Mouse (Mus musculus) olfactory bulb, adult 2 months (tissue): ENCODE data around the gene Hdac4. TPM values are rescaled to one million over a fixed set of nuclear protein-coding genes. Genes with fewer than 3 reads are reported as not detected.

Experiments
- H3K27ac ChIP-seq: fragments of 200-500 bp; 2 replicates; pipeline ENCODE4 v1.5.1; 2012; ENCODE audit warnings: low read depth, low read length; ENCODE audit not compliant: insufficient read depth
- H3K4me1 ChIP-seq: fragments of 200-500 bp; 2 replicates; pipeline ENCODE4 v1.6.1; 2012; ENCODE audit warnings: low read length; ENCODE audit not compliant: control insufficient read depth, insufficient read depth
- H3K4me3 ChIP-seq: fragments of 200-500 bp; 2 replicates; pipeline ENCODE4 v1.5.1; 2012; ENCODE audit warnings: mild to moderate bottlenecking, low read depth, low read length, moderate library complexity; ENCODE audit not compliant: insufficient read depth
- CTCF ChIP-seq: fragments of 200-500 bp; IDR thresholded peaks from 2 replicates; pipeline ENCODE4 v1.5.1; 2012; ENCODE audit warnings: low read depth, mild to moderate bottlenecking, low read length, moderate library complexity; ENCODE audit not compliant: insufficient read depth
- POLR2A ChIP-seq: fragments of 200-500 bp; IDR thresholded peaks from 2 replicates; pipeline ENCODE4 v1.6.1; 2012; ENCODE audit warnings: mild to moderate bottlenecking, low read depth, low read length, moderate library complexity; ENCODE audit not compliant: insufficient read depth
- WGBS: fragments of 180-500 bp; shearing (Covaris S2); methylation state at CpG from one replicate; pipeline ENCODE4 v1.1.7; 2018; 5-methylcytosine and 5-hydroxymethylcytosine counted together
- polyA plus RNA-seq: library from polyadenylated mRNA; stranded (reverse); fragments of >200 nt; gene quantifications from 2 replicates; pipeline ENCODE4 v1.2.4, GENCODE M21; 2012; ENCODE audit warnings: low replicate concordance; ENCODE audit not compliant: missing spikeins, insufficient read depth, insufficient read length

The Hdac4 gene
- polyA plus RNA-seq, 1 experiment = not detected

DNA sequence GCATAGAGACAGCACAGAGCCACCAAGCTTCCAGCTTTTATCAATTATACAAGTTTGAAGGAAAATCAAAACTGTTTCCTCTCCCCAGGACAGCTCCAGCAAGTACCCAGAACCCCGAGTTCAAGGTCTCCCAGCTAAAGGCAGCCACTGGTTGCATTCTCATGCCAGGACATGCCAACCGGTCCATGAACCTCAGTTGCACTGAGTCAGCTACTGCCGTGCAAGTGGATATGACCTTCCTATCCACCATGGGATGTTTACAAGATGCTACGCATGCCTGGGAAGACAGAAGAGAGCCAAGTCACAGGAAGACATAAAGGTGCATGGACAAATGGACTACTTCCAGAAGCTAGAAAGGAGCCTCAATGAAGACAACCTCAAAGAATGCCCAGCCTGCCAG lies 56.5 kb downstream of the Hdac4 start:
- Histone ChIP-seq H3K4me3 (no peak overlapping the region), H3K4me1 (peaks cover 25% of the 10 kb centered on the region), H3K27ac (no peak overlapping the region)
- WGBS = 83% methylated on average over 4 of the region's 4 CpGs
- no peak for TF ChIP-seq CTCF
- TF ChIP-seq POLR2A = no peak

DNA sequence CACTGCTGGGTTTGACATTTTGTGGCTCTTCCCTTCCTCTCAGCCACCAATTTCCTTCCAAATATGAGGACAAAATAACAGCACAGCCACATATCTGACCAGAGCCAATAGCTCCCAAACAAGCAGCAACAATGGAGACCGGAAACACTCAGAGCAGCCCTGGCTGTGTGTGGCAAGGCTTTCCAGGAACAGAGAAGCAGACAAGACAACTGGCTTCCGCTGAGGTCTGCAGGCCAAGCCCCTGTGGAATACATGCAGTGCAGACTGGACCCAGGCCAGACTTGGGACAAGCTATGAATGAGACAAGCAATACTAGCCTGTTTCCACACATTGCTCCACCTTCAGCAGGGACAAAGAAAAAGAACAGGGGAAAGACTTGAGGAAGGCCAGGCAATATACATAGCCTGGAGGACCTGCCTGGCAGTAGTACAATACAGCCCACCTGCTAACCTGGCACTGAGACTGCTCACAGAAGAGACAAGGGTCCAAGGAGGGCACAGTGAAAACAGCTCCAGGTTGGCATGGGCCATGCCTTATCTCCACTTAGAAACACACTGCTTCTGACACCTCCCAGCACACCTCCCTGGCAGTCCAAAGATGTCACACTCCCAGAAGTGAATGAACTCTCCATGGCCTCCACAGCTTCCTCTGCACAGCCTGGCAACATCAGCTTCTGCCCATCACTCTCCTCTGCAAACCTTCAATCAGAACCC lies 58.2 kb downstream of the Hdac4 start:
- H3K27ac ChIP-seq = no peak overlapping the region
- H3K4me3 ChIP-seq = no peak overlapping the region
- WGBS = 38% methylated on average over 2 of the region's 2 CpGs
- TF ChIP-seq POLR2A (no peak), CTCF (no peak)
- peaks cover 16% of the 10 kb centered on the region for H3K4me1 ChIP-seq

DNA sequence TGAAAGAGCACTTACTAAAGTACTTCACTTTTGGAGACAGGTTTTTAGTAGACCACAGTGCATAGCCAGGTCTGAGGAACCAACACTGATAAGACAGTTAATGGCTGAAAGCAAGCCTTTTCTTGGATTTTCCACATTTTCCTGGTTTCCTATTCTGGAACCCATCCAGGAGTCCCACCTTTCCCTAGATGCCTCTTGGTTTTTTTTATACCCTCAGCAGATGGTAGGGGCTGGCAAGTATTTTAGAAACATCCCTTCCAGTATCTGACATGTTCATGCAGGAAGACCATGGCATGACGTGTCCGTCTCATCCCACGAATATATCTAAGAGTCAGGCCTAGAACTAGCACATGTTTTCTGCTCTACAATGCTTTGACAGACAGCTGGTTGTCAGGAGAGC lies 59.1 kb downstream of the Hdac4 start:
- Histone ChIP-seq H3K4me3 (no peak overlapping the region), H3K27ac (no peak overlapping the region), H3K4me1 (peaks cover 13% of the 10 kb centered on the region)
- TF ChIP-seq POLR2A (no peak), CTCF (no peak)
- WGBS = 67% methylated on average over 3 of the region's 3 CpGs

DNA sequence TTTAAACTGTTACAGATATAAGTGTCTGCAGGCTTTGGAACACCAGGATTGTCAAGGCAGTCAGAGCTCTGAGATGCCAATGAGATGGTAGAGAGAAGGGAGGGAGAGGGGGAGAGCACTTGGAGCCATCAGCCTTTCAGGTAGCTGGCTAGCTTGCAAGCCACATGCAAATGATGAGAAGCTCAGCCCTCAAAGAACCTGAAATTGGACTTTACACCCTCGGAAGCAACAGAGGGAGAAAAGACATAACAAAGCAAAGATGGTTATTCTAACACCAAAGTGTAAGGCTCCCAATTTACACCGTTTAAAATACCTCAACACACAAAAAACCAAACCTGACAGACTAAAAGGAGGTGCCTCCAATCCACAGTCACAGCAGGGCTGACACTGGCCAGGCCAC lies 63.3 kb downstream of the Hdac4 start:
- WGBS = 46% methylated on average over 2 of the region's 2 CpGs
- Histone ChIP-seq H3K27ac (no peak overlapping the region), H3K4me1 (peaks cover 19% of the 10 kb centered on the region), H3K4me3 (no peak overlapping the region)
- no peak for TF ChIP-seq CTCF
- no peak for TF ChIP-seq POLR2A

DNA sequence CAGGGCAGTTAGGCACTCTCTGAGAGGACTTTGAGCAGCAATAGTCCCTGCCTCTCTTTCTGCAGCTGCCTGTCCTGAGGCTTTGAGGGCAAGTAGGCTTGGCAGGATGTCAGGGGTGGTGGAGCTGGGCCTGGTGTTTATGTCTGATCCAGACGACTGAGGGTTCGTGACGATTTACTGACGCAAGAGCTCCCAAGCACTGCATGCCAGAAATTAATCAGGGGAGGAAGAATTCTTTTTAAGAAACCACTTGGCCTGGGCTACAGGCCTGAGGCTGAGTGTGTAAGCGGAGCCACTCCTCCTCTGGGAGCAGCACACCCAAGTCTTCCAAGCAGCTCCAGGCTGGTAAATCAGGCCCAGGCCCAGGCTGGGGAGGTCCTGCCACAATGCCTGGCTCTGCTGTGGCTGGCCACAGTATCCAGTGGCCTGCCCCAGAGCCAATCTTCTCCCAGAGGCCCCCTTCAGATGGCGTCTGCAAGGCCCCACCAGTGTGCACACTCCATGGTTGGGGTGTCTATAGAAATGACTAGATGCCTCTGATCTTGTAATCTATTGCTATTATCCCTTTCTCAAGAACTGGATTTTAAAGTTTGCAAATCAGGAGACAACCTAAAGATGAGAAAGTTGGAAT lies 64.9 kb downstream of the Hdac4 start:
- no peak overlapping the region; the same call in 1 of the 2 replicates for H3K27ac ChIP-seq
- TF ChIP-seq CTCF (no peak), POLR2A (no peak)
- H3K4me3 ChIP-seq = no peak overlapping the region
- peaks cover 16% of the 10 kb centered on the region for H3K4me1 ChIP-seq
- WGBS = 15% methylated on average over 6 of the region's 6 CpGs

DNA sequence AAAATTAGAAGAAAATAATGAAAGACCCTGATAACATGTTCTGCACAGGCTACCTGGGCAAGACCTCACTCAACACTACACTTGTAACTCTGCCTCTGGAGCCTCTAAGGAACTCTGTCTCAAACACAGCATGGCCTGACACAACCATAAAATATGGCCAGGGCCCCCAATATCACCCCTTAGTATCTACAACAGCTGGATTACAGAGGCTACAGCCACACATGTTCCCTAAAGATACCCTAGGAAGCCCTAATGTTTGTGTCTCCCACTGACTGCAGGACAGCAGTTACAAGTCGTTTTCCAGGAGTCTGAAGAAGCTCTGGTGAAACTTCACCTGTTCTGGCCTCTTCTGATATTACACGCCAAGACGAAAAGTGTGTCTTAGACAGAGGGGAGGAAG lies 65.7 kb downstream of the Hdac4 start:
- no peak overlapping the region for H3K4me3 ChIP-seq
- peaks cover 17% of the 10 kb centered on the region for H3K4me1 ChIP-seq
- TF ChIP-seq CTCF = no peak
- no peak for TF ChIP-seq POLR2A
- H3K27ac ChIP-seq = no peak overlapping the region
- WGBS = 64% methylated on average over 3 of the region's 3 CpGs

DNA sequence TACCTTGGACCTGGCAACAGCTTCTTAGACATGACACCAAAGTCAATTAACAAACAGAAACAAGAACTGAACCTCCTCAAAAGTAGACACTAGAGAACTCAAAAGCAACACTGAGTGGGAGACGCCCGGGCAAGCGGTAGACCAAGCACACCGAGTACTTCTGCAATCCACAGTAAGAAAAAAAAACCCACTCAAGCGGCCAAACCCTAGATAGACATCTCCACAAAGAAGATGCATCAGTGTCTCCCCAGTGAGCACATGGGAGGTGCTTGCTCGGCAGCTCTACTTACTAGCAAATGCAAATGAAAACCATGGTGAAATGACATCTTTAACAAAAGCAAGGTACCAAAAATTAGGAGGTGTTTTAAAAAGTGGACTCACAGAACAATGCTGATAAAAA lies 67.7 kb downstream of the Hdac4 start:
- no peak overlapping the region for H3K27ac ChIP-seq
- TF ChIP-seq POLR2A = no peak
- no peak for TF ChIP-seq CTCF
- 54% methylated on average over 6 of the region's 6 CpGs for WGBS

DNA sequence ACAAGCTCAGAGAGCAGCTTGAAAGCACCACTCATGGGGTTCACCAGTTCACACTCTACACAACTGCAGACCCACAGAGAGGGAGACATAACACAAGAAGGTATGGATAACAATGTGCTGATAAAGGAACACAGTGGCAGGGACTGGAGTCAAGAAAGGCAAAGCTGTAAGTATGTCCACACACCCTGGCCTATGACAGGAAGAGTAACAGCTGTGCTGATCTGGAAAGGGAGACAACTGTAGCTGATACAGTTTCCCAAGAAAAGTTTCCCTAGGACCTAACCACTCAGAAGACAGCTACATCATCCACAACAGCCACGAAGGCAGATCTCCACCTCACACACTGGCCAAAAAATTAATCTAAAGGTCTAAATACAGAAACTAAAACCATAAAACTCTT lies 68.1 kb downstream of the Hdac4 start:
- no peak for TF ChIP-seq POLR2A
- no peak for TF ChIP-seq CTCF
- H3K4me3 ChIP-seq = no peak overlapping the region
- no peak overlapping the region for H3K27ac ChIP-seq
- peaks cover 22% of the 10 kb centered on the region for H3K4me1 ChIP-seq
- 58% methylated on average over 1 of the region's 1 CpGs for WGBS

More for the DNA sequence above, 67.7 kb downstream of the Hdac4 start:
- Histone ChIP-seq H3K4me1 (peaks cover 22% of the 10 kb centered on the region), H3K4me3 (no peak overlapping the region)

DNA sequence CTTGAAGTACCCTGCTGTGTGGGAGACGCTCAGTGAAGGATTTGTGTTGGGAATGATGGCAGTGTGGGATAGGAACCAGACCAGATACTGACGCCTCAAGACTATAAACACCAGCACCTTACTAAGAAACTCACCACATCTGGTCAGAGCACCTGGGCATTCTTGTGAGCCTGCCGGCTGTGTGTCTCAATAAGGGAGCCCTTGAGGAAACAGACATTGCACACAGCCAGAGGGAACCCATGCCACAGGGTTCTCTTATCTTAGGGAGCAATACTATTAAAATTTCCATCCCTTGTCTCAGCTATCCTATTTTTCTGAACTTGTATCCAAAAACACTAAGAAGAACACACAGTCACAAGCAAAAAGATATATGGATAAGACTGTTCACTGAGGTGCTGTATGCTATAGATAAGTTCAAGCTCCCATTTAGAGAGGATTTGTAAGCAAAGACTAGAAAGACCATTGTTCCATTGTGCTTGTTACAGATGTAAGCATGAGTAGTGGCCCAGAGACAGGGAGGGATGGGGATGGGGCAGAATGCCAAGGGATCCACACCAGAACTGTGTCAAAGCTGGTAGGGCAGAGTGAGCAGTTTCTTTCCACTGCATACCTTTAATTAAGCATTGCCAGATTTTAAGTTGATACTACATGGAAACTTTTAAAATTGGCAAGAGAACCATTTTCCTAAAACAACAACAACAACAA lies 70.8 kb downstream of the Hdac4 start:
- H3K4me3 ChIP-seq = no peak overlapping the region
- H3K4me1 ChIP-seq = peaks cover 14% of the 10 kb centered on the region
- WGBS = 57% methylated on average over 3 of the region's 3 CpGs
- no peak for TF ChIP-seq CTCF
- no peak for TF ChIP-seq POLR2A
- H3K27ac ChIP-seq = no peak overlapping the region
